16 mouse cellular contexts compared by ENCODE assay signal in the genomic region with DNA sequence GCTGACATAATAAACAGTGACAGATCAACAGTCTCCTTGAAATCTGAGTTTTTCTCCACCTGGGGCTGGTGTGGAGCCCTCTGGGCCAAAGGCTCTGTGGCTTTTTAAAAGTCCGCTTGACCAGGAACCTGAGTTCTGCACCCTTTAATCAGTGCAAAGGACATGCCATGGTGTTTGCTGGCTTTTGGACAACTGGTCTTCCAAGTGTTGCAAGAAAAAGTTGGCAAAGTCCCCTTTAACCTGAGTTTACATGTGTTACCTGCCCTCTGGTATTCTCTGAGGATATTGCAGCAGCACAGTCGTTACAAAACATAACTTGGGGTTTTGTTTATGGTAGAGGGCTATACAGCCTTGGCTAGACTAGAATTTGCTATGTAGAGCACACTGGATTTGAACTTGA. TPM values are rescaled to one million over a fixed set of nuclear protein-coding genes. Genes with fewer than 3 reads are reported as not detected.
"Had no signal": no experiment of that assay in that cellular context is flagged by ENCODE, and none has a peak within 500 bp of the region (broad histone marks: within the 10 kb centered on the region; RNA-seq: fewer than 3 reads in every experiment).

No protein-coding gene starts in this region.

- DNase-seq: lung, adult 18-20 months; lung, embryonic 14.5 days; lung, postnatal 10 days; right cerebral cortex, postnatal 14 days; thymus, adult 2 months; thymus, postnatal 25 days; thymus, postnatal 4 days had no signal

- H3K4me1 ChIP-seq: midbrain, embryonic 13.5 days had no signal

- H3K9ac ChIP-seq: lung, embryonic 14.5 days; midbrain, embryonic 13.5 days; midbrain, embryonic 15.5 days; neural tube, embryonic 12.5 days; stomach, embryonic 15.5 days had no signal

- H3K27ac ChIP-seq: macrophage; midbrain, embryonic 13.5 days; midbrain, embryonic 15.5 days; neural tube, embryonic 12.5 days; stomach, embryonic 15.5 days; stomach, postnatal 0 days had no signal

- H3K9me3 ChIP-seq: megakaryocyte, embryonic 14.5 days; midbrain, embryonic 13.5 days; midbrain, embryonic 15.5 days; neural tube, embryonic 12.5 days; stomach, embryonic 15.5 days had no signal

- ATAC-seq: midbrain, embryonic 13.5 days; midbrain, embryonic 15.5 days had no signal

- H3K4me2 ChIP-seq: lung, embryonic 14.5 days; midbrain, embryonic 11.5 days; midbrain, embryonic 13.5 days; midbrain, embryonic 15.5 days; neural tube, embryonic 12.5 days; stomach, embryonic 15.5 days had no signal

- H3K4me3 ChIP-seq: megakaryocyte, embryonic 14.5 days; midbrain, embryonic 13.5 days; midbrain, embryonic 15.5 days; neural tube, embryonic 12.5 days; stomach, embryonic 15.5 days had no signal

RNA-seq across cellular contexts. Expression of a gene that starts 6.3 kb away (rescaled TPM):
- polyA plus RNA-seq: macrophage; neural tube, embryonic 14.5 days had no signal
